Mouse (Mus musculus): ENCODE data around the gene Exosc5. TPM values are rescaled to one million over a fixed set of nuclear protein-coding genes. Genes with fewer than 3 reads are reported as not detected.

Exosc5 gene
- polyA plus RNA-seq, 1 experiment = 21.6 TPM

DNA sequence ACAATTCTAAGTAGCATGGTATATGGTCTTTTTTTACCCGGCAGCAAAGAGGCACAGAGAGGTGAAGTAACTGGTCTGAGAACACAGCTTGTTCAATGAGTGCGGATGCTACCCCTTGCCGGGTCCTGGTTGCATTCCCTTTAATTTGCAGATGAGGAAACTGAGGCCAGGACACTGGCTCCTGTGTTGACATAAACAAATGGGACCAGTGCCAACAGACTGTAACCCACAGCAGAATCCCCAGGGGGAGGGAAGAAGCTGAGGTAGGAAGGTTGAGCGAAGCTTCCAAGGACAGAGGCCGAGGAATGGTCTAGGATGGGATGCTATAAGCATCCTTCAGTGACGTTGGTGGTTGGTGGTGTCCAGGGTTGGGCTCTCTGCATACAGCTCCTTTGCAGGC is 16.4 kb downstream of the Exosc5 start:
- H3K4me3 ChIP-seq (ENCODE audit: insufficient read depth, low read length) = no peak overlapping the region
- H3K4me1 ChIP-seq (ENCODE audit: control insufficient read depth, insufficient read depth, low read length) = no peaks in the 10 kb centered on the region
- no peak for TF ChIP-seq POLR2A (IDR thresholded peaks at IDR 0.05; ENCODE audit: low read depth, low read length)
- TF ChIP-seq CTCF (IDR thresholded peaks at IDR 0.05; ENCODE audit: borderline replicate concordance, insufficient read depth, low read length) = no peak
- no peak overlapping the region for H3K27ac ChIP-seq (ENCODE audit: insufficient read depth, low read length)

DNA sequence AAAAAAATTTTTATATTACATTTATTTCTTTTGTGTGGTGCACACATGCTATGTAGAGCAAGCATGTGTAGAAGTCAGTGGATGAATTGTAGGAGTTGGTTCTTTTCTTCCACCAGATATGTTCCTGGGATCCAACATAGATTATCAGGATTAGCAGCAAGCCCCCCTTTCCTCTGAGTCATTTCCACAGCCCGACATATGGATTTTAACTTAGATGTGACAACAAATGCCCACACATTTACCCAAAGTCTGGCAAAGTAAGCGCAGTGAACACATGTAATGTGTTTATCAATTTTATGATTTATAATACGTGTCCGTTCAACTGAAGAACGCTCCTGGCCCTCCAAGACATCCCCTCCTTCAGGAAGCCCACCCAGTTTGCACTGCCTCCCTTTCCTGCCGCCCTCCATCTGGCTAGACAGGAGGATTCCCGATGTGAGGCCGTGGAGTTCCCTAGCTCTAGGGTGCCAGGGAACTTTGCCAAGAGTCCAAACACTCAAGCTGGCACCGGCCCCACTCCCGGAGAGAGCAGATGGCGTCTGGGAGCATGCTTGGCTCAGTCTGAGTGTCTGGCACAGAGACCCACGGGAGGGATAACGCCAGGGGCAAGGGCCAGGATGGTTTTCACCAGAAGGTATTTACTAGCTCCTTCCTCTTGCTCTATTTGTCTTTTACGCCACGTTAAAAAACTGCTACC is 17.3 kb downstream of the Exosc5 start:
- no peaks in the 10 kb centered on the region for H3K4me1 ChIP-seq (ENCODE audit: control insufficient read depth, insufficient read depth, low read length)
- TF ChIP-seq POLR2A (IDR thresholded peaks at IDR 0.05; ENCODE audit: low read depth, low read length) = no peak
- no peak for TF ChIP-seq CTCF (IDR thresholded peaks at IDR 0.05; ENCODE audit: borderline replicate concordance, insufficient read depth, low read length)
- H3K4me3 ChIP-seq (ENCODE audit: insufficient read depth, low read length) = no peak overlapping the region
- no peak overlapping the region for H3K27ac ChIP-seq (ENCODE audit: insufficient read depth, low read length)

DNA sequence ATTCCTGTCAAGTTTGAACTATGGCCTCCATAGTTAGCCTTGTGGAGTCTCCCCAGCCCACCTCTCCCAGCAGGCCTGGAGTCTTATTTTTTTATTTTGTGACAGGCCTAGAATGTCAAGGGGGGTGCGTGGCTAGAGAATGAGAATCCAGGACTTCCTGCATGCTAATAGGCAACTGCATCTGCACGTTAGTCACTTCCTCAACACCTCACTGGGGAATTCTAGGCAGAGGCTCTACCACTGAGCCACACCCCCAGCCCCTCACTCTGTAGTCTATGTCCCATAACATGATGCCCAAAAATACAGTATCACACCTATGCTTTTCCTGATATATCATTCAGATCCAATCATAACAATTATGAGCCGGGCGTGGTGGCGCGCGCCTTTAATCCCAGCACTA is 18.0 kb downstream of the Exosc5 start:
- TF ChIP-seq CTCF (IDR thresholded peaks at IDR 0.05; ENCODE audit: borderline replicate concordance, insufficient read depth, low read length) = no peak
- TF ChIP-seq POLR2A (IDR thresholded peaks at IDR 0.05; ENCODE audit: low read depth, low read length) = no peak
- Histone ChIP-seq H3K4me3 (ENCODE audit: insufficient read depth, low read length) (no peak overlapping the region), H3K4me1 (ENCODE audit: control insufficient read depth, insufficient read depth, low read length) (no peaks in the 10 kb centered on the region), H3K27ac (ENCODE audit: insufficient read depth, low read length) (no peak overlapping the region)

DNA sequence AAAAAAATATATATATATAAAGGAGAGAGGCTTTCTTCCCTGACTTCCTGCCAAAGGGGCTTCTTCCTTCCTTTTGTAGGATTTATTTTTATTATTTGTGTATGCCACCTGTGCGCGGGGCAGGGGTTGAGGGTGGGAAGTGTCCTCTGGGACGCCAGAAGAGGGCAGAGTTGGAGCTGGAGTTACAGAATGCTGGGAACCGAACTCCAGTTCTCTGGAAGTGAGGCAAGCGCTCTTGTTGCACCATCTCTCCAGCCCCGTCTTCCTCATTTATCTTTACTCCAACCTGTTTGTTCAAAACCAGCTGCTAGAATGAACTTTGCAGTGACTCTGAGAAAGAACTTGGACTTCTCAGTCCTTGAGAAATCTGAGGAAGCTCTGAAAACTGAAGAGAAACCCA is 21.0 kb downstream of the Exosc5 start:
- H3K4me3 ChIP-seq (ENCODE audit: insufficient read depth, low read length) = 0 out of 2 replicates have a peak overlapping the region, but pooled peaks have one; percentile 60
- H3K27ac ChIP-seq (ENCODE audit: insufficient read depth, low read length) = peak overlapping the region; percentile 51
- no peaks in the 10 kb centered on the region for H3K4me1 ChIP-seq (ENCODE audit: control insufficient read depth, insufficient read depth, low read length)
- no peak for TF ChIP-seq POLR2A (IDR thresholded peaks at IDR 0.05; ENCODE audit: low read depth, low read length)
- TF ChIP-seq CTCF (IDR thresholded peaks at IDR 0.05; ENCODE audit: borderline replicate concordance, insufficient read depth, low read length) = no peak

DNA sequence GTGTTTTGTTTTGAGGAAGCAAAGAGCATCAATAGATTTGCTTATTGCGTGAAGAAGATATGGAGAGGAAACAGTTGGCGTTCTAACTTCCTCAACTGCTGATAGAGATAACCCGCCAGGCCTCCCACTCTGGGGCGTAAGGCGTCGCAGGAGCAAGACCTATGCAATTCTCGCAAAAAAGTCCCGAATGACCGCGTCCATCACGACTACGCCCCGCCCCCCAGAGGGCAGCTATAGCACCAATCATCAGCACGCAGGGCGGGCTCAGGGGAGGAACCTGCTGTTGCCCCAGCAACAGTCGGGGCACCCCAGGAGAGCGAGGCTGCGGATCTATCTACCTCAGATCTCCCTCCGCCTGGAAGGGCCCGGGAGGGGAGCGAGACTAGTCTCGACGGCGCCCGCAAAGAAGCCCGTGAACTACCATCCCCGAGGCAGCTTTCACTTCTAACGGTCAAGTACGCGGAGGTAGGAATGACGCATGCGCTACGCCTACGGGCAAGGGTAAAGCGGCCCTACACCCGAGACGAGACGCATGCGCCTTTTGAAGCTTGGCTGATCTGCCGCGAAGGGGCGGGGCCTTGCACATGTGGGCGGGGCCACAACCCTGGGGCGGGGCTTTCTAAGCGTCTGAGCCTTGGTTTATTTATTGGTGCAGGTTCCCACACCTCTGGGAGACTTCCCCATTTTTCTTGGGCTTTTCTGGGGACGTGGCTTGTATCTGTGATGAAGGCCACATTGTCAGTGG is 21.7 kb downstream of the Exosc5 start, which contains the start of gene B9d2:
Gene B9d2, plus strand, starts transcription at position 267 of the 745 bp plus-strand sequence.
- peak within 1 kb of the TSS; percentile 60 for H3K4me3 ChIP-seq (ENCODE audit: insufficient read depth, low read length)
- TF ChIP-seq POLR2A (IDR thresholded peaks at IDR 0.05; ENCODE audit: low read depth, low read length) (peak; percentile 72), CTCF (IDR thresholded peaks at IDR 0.05; ENCODE audit: borderline replicate concordance, insufficient read depth, low read length) (no peak)
- no peaks in the 10 kb centered on the region for H3K4me1 ChIP-seq (ENCODE audit: control insufficient read depth, insufficient read depth, low read length)
- H3K27ac ChIP-seq (ENCODE audit: insufficient read depth, low read length) = peak within 1 kb of the TSS; percentile 92

DNA sequence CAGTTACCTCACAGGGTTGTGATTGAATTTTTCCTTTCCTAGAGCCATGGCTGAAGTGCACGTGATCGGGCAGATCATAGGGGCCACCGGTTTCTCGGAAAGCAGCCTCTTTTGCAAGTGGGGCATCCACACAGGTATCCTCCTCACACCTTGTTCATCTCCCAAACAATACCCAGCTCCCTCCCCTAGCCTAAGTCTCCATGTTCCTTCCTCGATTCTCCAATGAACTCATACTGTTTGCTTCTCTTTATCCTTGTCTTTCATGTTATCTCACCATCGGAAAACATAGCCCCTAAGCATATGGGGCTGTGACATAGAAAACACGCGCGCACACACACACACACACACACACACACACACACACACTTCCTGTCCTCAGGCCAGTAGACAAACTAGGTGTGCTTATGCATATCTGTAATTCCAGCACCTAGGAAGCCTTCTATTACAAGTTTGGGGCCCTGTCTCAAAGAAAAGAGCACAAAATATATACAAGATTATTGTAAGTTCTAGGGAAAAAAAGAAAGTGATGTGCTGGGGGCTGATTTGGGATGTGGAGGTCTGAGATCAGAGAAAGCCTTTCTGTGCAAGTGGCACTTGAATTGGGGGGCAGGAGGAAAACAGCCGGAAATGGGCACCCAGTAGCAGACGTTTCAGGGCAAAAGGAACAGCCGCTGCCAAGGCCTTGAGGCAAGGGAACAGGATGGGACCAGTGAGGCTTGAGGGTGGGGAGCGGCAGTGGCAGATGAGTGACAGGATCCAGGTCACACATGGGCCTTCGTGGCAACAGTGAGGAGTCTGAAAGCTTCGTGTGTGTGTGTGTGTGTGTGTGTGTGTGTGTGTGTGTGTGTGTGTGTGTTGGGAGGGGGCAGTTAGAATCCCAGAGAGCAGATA is 22.6 kb downstream of the Exosc5 start:
- Histone ChIP-seq H3K4me1 (ENCODE audit: control insufficient read depth, insufficient read depth, low read length) (no peaks in the 10 kb centered on the region), H3K27ac (ENCODE audit: insufficient read depth, low read length) (no peak overlapping the region), H3K4me3 (ENCODE audit: insufficient read depth, low read length) (no peak overlapping the region)
- TF ChIP-seq CTCF (IDR thresholded peaks at IDR 0.05; ENCODE audit: borderline replicate concordance, insufficient read depth, low read length) = no peak

DNA sequence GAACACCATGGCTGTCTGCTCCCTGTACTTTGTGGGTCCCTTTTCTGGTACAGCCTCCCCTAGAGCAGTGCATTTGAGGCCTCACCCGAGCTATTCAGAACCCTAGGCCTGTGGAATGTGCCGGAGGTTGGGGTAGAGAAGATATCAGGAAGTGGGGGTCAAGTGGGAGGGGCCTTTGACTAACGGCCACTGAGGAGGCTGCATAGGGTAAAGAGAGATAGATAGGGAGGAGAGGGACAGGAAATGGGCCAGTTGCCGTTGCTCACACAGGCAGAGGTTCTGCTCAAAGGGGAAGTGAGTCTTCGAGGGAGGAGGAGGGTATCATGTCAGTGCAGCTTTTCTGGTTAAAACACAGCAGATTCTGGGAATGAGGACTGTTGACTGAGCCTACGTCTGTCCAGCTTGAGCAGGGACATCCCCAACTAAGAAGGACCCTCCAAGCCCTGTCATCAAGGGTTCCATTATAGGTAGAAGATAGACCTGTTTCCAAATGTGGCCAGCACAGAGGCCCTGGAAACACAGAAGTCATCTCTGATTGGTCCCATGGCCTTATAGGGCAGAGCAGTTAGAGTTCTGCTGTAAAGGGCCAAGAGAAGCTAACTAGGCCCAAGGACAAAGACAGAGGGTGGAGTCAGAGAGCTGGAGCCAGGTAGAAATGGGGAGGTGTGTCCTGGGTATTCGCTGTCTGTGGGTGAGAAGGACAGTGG is 24.7 kb downstream of the Exosc5 start:
- no peak overlapping the region for H3K4me3 ChIP-seq (ENCODE audit: insufficient read depth, low read length)

DNA sequence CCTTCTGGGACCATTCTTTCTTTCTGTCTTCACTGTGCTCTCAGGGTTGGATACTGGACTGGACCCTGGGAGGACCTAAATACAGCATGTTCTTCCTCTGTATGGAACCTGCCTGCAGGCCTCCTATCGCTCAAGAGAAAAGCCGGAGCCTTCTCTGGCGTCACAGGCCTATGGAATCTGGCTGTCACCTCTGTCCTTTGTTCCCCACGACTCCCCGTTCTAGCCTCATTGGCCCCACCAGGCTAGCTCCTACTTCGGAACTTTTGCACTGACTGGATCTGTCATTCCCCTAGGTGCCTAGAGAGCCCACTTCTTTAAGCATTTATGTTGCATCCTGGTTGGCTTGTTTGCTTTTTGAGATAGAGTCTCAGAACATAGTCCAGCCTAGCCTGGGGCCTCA is 25.7 kb downstream of the Exosc5 start:
- Histone ChIP-seq H3K27ac (ENCODE audit: insufficient read depth, low read length) (no peak overlapping the region), H3K4me1 (ENCODE audit: control insufficient read depth, insufficient read depth, low read length) (no peaks in the 10 kb centered on the region), H3K4me3 (ENCODE audit: insufficient read depth, low read length) (no peak overlapping the region)
- TF ChIP-seq CTCF (IDR thresholded peaks at IDR 0.05; ENCODE audit: borderline replicate concordance, insufficient read depth, low read length) = no peak
- no peak for TF ChIP-seq POLR2A (IDR thresholded peaks at IDR 0.05; ENCODE audit: low read depth, low read length)

More for the DNA sequence above, 24.7 kb downstream of the Exosc5 start:
- H3K27ac ChIP-seq (ENCODE audit: insufficient read depth, low read length) = no peak overlapping the region
- no peak for TF ChIP-seq POLR2A (IDR thresholded peaks at IDR 0.05; ENCODE audit: low read depth, low read length)
- TF ChIP-seq CTCF (IDR thresholded peaks at IDR 0.05; ENCODE audit: borderline replicate concordance, insufficient read depth, low read length) = no peak
- H3K4me1 ChIP-seq (ENCODE audit: control insufficient read depth, insufficient read depth, low read length) = no peaks in the 10 kb centered on the region

DNA sequence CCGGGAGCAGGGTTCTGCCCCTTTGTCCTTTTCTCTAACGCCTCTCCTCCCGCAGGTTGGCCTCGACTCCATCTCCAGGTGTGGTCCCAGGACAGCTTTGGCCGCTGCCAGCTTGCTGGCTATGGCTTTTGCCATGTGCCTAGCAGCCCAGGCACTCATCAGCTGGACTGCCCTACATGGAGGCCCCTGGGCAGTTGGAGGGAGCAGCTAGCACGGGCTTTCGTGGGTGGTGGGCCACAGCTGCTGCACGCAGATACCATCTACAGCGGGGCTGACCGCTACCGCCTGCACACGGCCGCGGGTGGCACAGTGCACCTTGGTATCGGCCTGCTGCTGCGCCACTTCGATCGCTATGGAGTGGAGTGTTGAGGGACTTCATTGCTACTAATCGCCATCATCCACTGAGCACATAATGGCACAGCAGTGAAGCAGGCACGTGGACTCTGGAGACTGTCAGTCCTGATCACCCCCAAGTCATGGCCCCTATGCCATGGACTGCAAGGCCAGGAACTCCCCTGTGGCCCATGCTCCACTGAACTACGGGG is 27.0 kb downstream of the Exosc5 start:
- H3K4me3 ChIP-seq (ENCODE audit: insufficient read depth, low read length) = 0 out of 2 replicates have a peak overlapping the region, but pooled peaks have one; percentile 0
- H3K4me1 ChIP-seq (ENCODE audit: control insufficient read depth, insufficient read depth, low read length) = no peaks in the 10 kb centered on the region
- H3K27ac ChIP-seq (ENCODE audit: insufficient read depth, low read length) = no peak overlapping the region
- TF ChIP-seq CTCF (IDR thresholded peaks at IDR 0.05; ENCODE audit: borderline replicate concordance, insufficient read depth, low read length) (no peak), POLR2A (IDR thresholded peaks at IDR 0.05; ENCODE audit: low read depth, low read length) (no peak)
